Mouse (Mus musculus) telencephalon, adult 2 months (tissue): ENCODE results near the gene Gstm6.

Experiments used
- DNase-seq: peaks from one replicate; pipeline ENCODE4 v3.0.0-alpha.2; 2011; ENCODE audit warnings: low read depth, low spot score

Gene Gstm6

GRCm38 (mm10) chr3:107941261-107941660, 2.3 kb downstream of the Gstm6 start:
- DNase-seq: no peak

GRCm38 (mm10) chr3:107940524-107940923, 3.0 kb downstream of the Gstm6 start:
- DNase-seq: no peak

GRCm38 (mm10) chr3:107939830-107940229, 3.7 kb downstream of the Gstm6 start:
- DNase-seq: peak; percentile 64

- DNase-seq: no peak
These were observed 4.1 kb downstream of the Gstm6 start for GRCm38 (mm10) chr3:107939403-107939802.

GRCm38 (mm10) chr3:107935888-107936287, 7.7 kb downstream of the Gstm6 start:
- no peak for DNase-seq

- DNase-seq: no peak
These were observed 8.3 kb downstream of the Gstm6 start for GRCm38 (mm10) chr3:107935268-107935667.

GRCm38 (mm10) chr3:107932128-107932527, 11.4 kb downstream of the Gstm6 start:
- DNase-seq: no peak

GRCm38 (mm10) chr3:107931670-107932069, 11.9 kb downstream of the Gstm6 start, which contains the start of gene Gstm7:
Gene Gstm7, minus strand, starts transcription at chr3:107931817.
- peak; percentile 94 for DNase-seq

- DNase-seq: no peak
These were observed 12.4 kb downstream of the Gstm6 start for GRCm38 (mm10) chr3:107931134-107931533.

GRCm38 (mm10) chr3:107929731-107930130, 13.8 kb downstream of the Gstm6 start:
- DNase-seq: no peak

GRCm38 (mm10) chr3:107929243-107929642, 14.3 kb downstream of the Gstm6 start:
- DNase-seq: no peak

- no peak for DNase-seq
These were observed 14.9 kb downstream of the Gstm6 start for GRCm38 (mm10) chr3:107928691-107929090.

GRCm38 (mm10) chr3:107927841-107928240, 15.7 kb downstream of the Gstm6 start:
- DNase-seq: no peak

GRCm38 (mm10) chr3:107925335-107925734, 18.2 kb downstream of the Gstm6 start:
- no peak for DNase-seq

- DNase-seq: no peak
These were observed 23.2 kb downstream of the Gstm6 start for GRCm38 (mm10) chr3:107920348-107920747.

GRCm38 (mm10) chr3:107917783-107918408, 25.7 kb downstream of the Gstm6 start:
- no peak for DNase-seq

- no peak for DNase-seq
These were observed 26.5 kb downstream of the Gstm6 start for GRCm38 (mm10) chr3:107917097-107917496.

GRCm38 (mm10) chr3:107916674-107917073, 26.9 kb downstream of the Gstm6 start:
- no peak for DNase-seq

GRCm38 (mm10) chr3:107905942-107906341, 37.6 kb downstream of the Gstm6 start:
- DNase-seq: no peak

GRCm38 (mm10) chr3:107900955-107901673, 42.4 kb downstream of the Gstm6 start:
- DNase-seq: no peak

GRCm38 (mm10) chr3:107898691-107899090, 44.9 kb downstream of the Gstm6 start:
- DNase-seq: no peak

GRCm38 (mm10) chr3:107895720-107896569, 47.6 kb downstream of the Gstm6 start, which contains the start of gene Gstm5:
Gene Gstm5, plus strand, starts transcription at chr3:107895821.
- peak; percentile 82 for DNase-seq
